Mouse (Mus musculus) forebrain, embryonic 14.5 days (tissue): Measurements from ENCODE around the gene Gm20388. TPM values are rescaled to one million over a fixed set of nuclear protein-coding genes. Genes with fewer than 3 reads are reported as not detected.
A peak's percentile ranks its signal among the peaks of the same experiment; 100 is the strongest.

ENCODE experiments used
- ATAC-seq: fragments of 200-750 bp; cut with Nextera tagmentation; 2 replicates; pipeline ENCODE4 v1.8.0; 2017; ENCODE audit warnings: mild to moderate bottlenecking, moderate library complexity
- DNase-seq: peaks from one replicate; pipeline ENCODE4 v3.0.0-alpha.2; 2015; ENCODE audit warnings: low spot score
- H3K27ac ChIP-seq: fragments of 300-500 bp; sonication (generic); 2 replicates; pipeline ENCODE4 v1.5.1; 2014; ENCODE audit warnings: low read depth, mild to moderate bottlenecking, control low read depth, low read length, moderate library complexity
- H3K27me3 ChIP-seq: fragments of 300-500 bp; sonication (generic); replicated peaks from 2 replicates; pipeline ENCODE4 v1.6.1; 2014; ENCODE audit warnings: low read length, control low read depth, mixed read lengths; ENCODE audit not compliant: control insufficient read depth, insufficient read depth
- H3K36me3 ChIP-seq: fragments of 300-500 bp; sonication (generic); 2 replicates; pipeline ENCODE4 v1.6.1; 2014; ENCODE audit warnings: low read length, control low read depth; ENCODE audit not compliant: control insufficient read depth, insufficient read depth
- H3K4me1 ChIP-seq: fragments of 300-500 bp; sonication (generic); 2 replicates; pipeline ENCODE4 v1.6.1; 2014; ENCODE audit warnings: antibody characterized with exemption, low read length, control low read depth; ENCODE audit not compliant: control insufficient read depth, insufficient read depth
- H3K4me2 ChIP-seq: fragments of 300-500 bp; sonication (generic); 2 replicates; pipeline ENCODE4 v1.6.1; 2014; ENCODE audit warnings: mild to moderate bottlenecking, control low read depth, low read length
- H3K4me3 ChIP-seq: fragments of 300-500 bp; sonication (generic); 2 replicates; pipeline ENCODE4 v1.5.1; 2014; ENCODE audit warnings: low read depth, low read length, control low read depth
- H3K9ac ChIP-seq: fragments of 300-500 bp; sonication (generic); 2 replicates; pipeline ENCODE4 v1.6.1; 2014; ENCODE audit warnings: mild to moderate bottlenecking, low read length, control low read depth, moderate library complexity
- H3K9me3 ChIP-seq: fragments of 300-500 bp; sonication (generic); replicated peaks from 2 replicates; pipeline ENCODE4 v1.6.1; 2016; ENCODE audit warnings: low read length, control low read depth, mixed read lengths; ENCODE audit not compliant: control insufficient read depth
- WGBS: fragments of 180-500 bp; shearing (Covaris S2); extraction: QIAGEN DNeasy Blood & Tissue Kit; methylation state at CpG from one replicate; pipeline ENCODE4 v1.1.7; 2014; 5-methylcytosine and 5-hydroxymethylcytosine counted together
- polyA plus RNA-seq: library from polyadenylated mRNA; unstranded; fragments of >200 nt; fragmentation: Nextera tagmentation; extraction: Ambion mirVana; gene quantifications from 2 replicates; pipeline ENCODE4 v1.2.1, GENCODE M21; 2014

The Gm20388 gene
- polyA plus RNA-seq, 1 experiment from 2014 or later, result 7.4 TPM

GRCm38 (mm10) chr8:122658149-122658806 is 2747.6 kb downstream of the Gm20388 start:
- DNase-seq, result no peak
- H3K4me1 ChIP-seq, result peaks cover 9% of the 10 kb centered on the region; the same call in 1 of the 2 replicates
- H3K27ac ChIP-seq, result no peak overlapping the region

GRCm38 (mm10) chr8:122658807-122659160 is 2748.1 kb downstream of the Gm20388 start:
- DNase-seq (no peak), ATAC-seq (no peak)
- H3K9ac ChIP-seq, result no peak overlapping the region
- H3K4me2 ChIP-seq, result no peak overlapping the region
- H3K4me1 ChIP-seq, result peaks cover 9% of the 10 kb centered on the region; the same call in 1 of the 2 replicates
- no peak overlapping the region for H3K4me3 ChIP-seq
- no peak overlapping the region for H3K27ac ChIP-seq
- H3K9me3 ChIP-seq, result no peaks in the 10 kb centered on the region
- no peaks in the 10 kb centered on the region for H3K36me3 ChIP-seq
- 81% methylated on average over 9 of the region's 9 CpGs for WGBS
- no peaks in the 10 kb centered on the region for H3K27me3 ChIP-seq

More at GRCm38 (mm10) chr8:122658149-122658806, 2747.6 kb downstream of the Gm20388 start:
- no peak for ATAC-seq
- H3K4me2 ChIP-seq, result no peak overlapping the region
- no peak overlapping the region for H3K9ac ChIP-seq
- H3K9me3 ChIP-seq, result no peaks in the 10 kb centered on the region
- 80% methylated on average over 10 of the region's 10 CpGs for whole genome bisulfite sequencing
- H3K36me3 ChIP-seq, result no peaks in the 10 kb centered on the region
- no peak overlapping the region for H3K4me3 ChIP-seq
- no peaks in the 10 kb centered on the region for H3K27me3 ChIP-seq

- Histone ChIP-seq H3K4me1 (peaks cover 17% of the 10 kb centered on the region), H3K27me3 (no peaks in the 10 kb centered on the region), H3K4me2 (no peak overlapping the region), H3K9ac (no peak overlapping the region), H3K36me3 (no peaks in the 10 kb centered on the region), H3K4me3 (no peak overlapping the region), H3K9me3 (no peaks in the 10 kb centered on the region), H3K27ac (no peak overlapping the region)
- no peak for DNase-seq
- no peak for ATAC-seq
- 75% methylated on average over 2 of the region's 2 CpGs for WGBS
Observed at GRCm38 (mm10) chr8:122660022-122660421, 2749.4 kb downstream of the Gm20388 start.

- H3K4me1 ChIP-seq, result peaks cover 26% of the 10 kb centered on the region
- no peaks in the 10 kb centered on the region for H3K9me3 ChIP-seq
- 47% methylated on average over 7 of the region's 7 CpGs for WGBS
- H3K36me3 ChIP-seq, result no peaks in the 10 kb centered on the region
- H3K27ac ChIP-seq, result no peak overlapping the region
- no peak overlapping the region for H3K9ac ChIP-seq
- H3K4me2 ChIP-seq, result no peak overlapping the region
- ATAC-seq (peak; percentile 24; the same call in 1 of the 2 replicates), DNase-seq (peak; percentile 61)
- no peaks in the 10 kb centered on the region for H3K27me3 ChIP-seq
- H3K4me3 ChIP-seq, result no peak overlapping the region
Observed at GRCm38 (mm10) chr8:122661138-122661537, 2750.5 kb downstream of the Gm20388 start.

- Histone ChIP-seq H3K27me3 (no peaks in the 10 kb centered on the region), H3K4me1 (peaks cover 33% of the 10 kb centered on the region), H3K9me3 (no peaks in the 10 kb centered on the region), H3K27ac (no peak overlapping the region), H3K9ac (no peak overlapping the region), H3K36me3 (no peaks in the 10 kb centered on the region), H3K4me3 (no peak overlapping the region), H3K4me2 (no peak overlapping the region)
- WGBS, result 87% methylated on average over 2 of the region's 2 CpGs
- ATAC-seq (no peak), DNase-seq (no peak)
Observed at GRCm38 (mm10) chr8:122661894-122662293, 2751.3 kb downstream of the Gm20388 start.

- WGBS, result 66% methylated on average over 3 of the region's 3 CpGs
- no peaks in the 10 kb centered on the region for H3K27me3 ChIP-seq
- H3K9me3 ChIP-seq, result no peaks in the 10 kb centered on the region
- no peak overlapping the region for H3K4me2 ChIP-seq
- ATAC-seq, result no peak
- no peaks in the 10 kb centered on the region for H3K36me3 ChIP-seq
- peaks cover 39% of the 10 kb centered on the region for H3K4me1 ChIP-seq
- no peak overlapping the region for H3K9ac ChIP-seq
- no peak overlapping the region for H3K27ac ChIP-seq
- H3K4me3 ChIP-seq, result no peak overlapping the region
- no peak for DNase-seq
Observed at GRCm38 (mm10) chr8:122663106-122663505, 2752.5 kb downstream of the Gm20388 start.

GRCm38 (mm10) chr8:122663670-122664069 is 2753.0 kb downstream of the Gm20388 start:
- ATAC-seq, result no peak
- H3K9me3 ChIP-seq, result no peaks in the 10 kb centered on the region

GRCm38 (mm10) chr8:122665221-122665620 is 2754.6 kb downstream of the Gm20388 start:
- WGBS, result 42% methylated on average over 8 of the region's 8 CpGs
- H3K9me3 ChIP-seq, result no peaks in the 10 kb centered on the region
- no peak overlapping the region for H3K4me3 ChIP-seq
- H3K4me1 ChIP-seq, result peaks cover 44% of the 10 kb centered on the region
- peak overlapping the region; percentile 69 for H3K27ac ChIP-seq
- no peaks in the 10 kb centered on the region; the same call in 1 of the 2 replicates for H3K27me3 ChIP-seq
- DNase-seq, result no peak
- no peak overlapping the region for H3K4me2 ChIP-seq
- peak; percentile 57 for ATAC-seq
- no peak overlapping the region for H3K9ac ChIP-seq
- H3K36me3 ChIP-seq, result no peaks in the 10 kb centered on the region

More at GRCm38 (mm10) chr8:122663670-122664069, 2753.0 kb downstream of the Gm20388 start:
- DNase-seq, result no peak
- Histone ChIP-seq H3K27ac (no peak overlapping the region), H3K4me1 (peaks cover 39% of the 10 kb centered on the region), H3K36me3 (no peaks in the 10 kb centered on the region), H3K27me3 (no peaks in the 10 kb centered on the region), H3K4me2 (no peak overlapping the region), H3K4me3 (no peak overlapping the region), H3K9ac (no peak overlapping the region)
- WGBS, result 84% methylated on average over 5 of the region's 5 CpGs

- H3K27me3 ChIP-seq, result no peaks in the 10 kb centered on the region; the same call in 1 of the 2 replicates
- H3K4me1 ChIP-seq, result peaks cover 49% of the 10 kb centered on the region
- 0 out of 2 replicates have a peak overlapping the region, but pooled peaks have one; percentile 17 for H3K9ac ChIP-seq
- H3K9me3 ChIP-seq, result no peaks in the 10 kb centered on the region
- ATAC-seq, result peak; percentile 81
- H3K4me2 ChIP-seq, result peak overlapping the region; percentile 18; the same call in 1 of the 2 replicates
- H3K27ac ChIP-seq, result peak overlapping the region; percentile 68; the same call in 1 of the 2 replicates
- H3K4me3 ChIP-seq, result no peak overlapping the region
- peak; percentile 93 for DNase-seq
- no peaks in the 10 kb centered on the region for H3K36me3 ChIP-seq
- WGBS, result 38% methylated on average over 12 of the region's 14 CpGs
Observed at GRCm38 (mm10) chr8:122665667-122666316, 2755.2 kb downstream of the Gm20388 start.
